Mouse (Mus musculus): ENCODE results near the gene Ccdc106. TPM values are rescaled to one million over a fixed set of nuclear protein-coding genes. Genes with fewer than 3 reads are reported as not detected.
"Not testable (repeated sequence)": the region's sequence is repeated elsewhere in the genome, so short reads cannot be mapped to it uniquely, and the experiment has no call there.

Ccdc106 gene
- polyA plus RNA-seq, 1 experiment from 2014 or later: 0.40 TPM

- Histone ChIP-seq H3K4me3 (ENCODE audit: low read depth, low read length) (peak overlapping the region; percentile 78), H3K4me1 (ENCODE audit: control insufficient read depth, low read depth, low read length) (peaks cover 32% of the 10 kb centered on the region), H3K27ac (ENCODE audit: low read length) (peak overlapping the region; percentile 99), H3K9me3 (replicated peaks; ENCODE audit: control insufficient read depth, low read length) (no peaks in the 10 kb centered on the region), H3K27me3 (ENCODE audit: control insufficient read depth, insufficient read depth, low read depth, low read length) (peaks cover 24% of the 10 kb centered on the region), H3K36me3 (ENCODE audit: control insufficient read depth, insufficient read depth) (no peaks in the 10 kb centered on the region; the same call in 1 of the 2 replicates), H3K4me2 (ENCODE audit: low read depth, low read length) (peak overlapping the region; percentile 98), H3K9ac (ENCODE audit: low read depth, low read length) (peak overlapping the region; percentile 94)
- under 1% methylated on average over 60 of the region's 60 CpGs for WGBS (ENCODE audit: insufficient replicate concordance)
- peak; percentile 86 for ATAC-seq (ENCODE audit: low read depth)
Measured at GRCm38 (mm10) chr7:5060944-5061773, 40.8 kb downstream of the Ccdc106 start.

- Histone ChIP-seq H3K9ac (ENCODE audit: low read depth, low read length) (peak within 1 kb of the TSS; percentile 94), H3K4me2 (ENCODE audit: low read depth, low read length) (peak within 1 kb of the TSS; percentile 98), H3K27ac (ENCODE audit: low read length) (peak within 1 kb of the TSS; percentile 99), H3K36me3 (ENCODE audit: control insufficient read depth, insufficient read depth) (peaks cover 7% of the 10 kb centered on the region; the same call in 1 of the 2 replicates), H3K4me3 (ENCODE audit: low read depth, low read length) (peak within 1 kb of the TSS; percentile 78), H3K9me3 (replicated peaks; ENCODE audit: control insufficient read depth, low read length) (no peaks in the 10 kb centered on the region), H3K27me3 (ENCODE audit: control insufficient read depth, insufficient read depth, low read depth, low read length) (peaks cover 17% of the 10 kb centered on the region), H3K4me1 (ENCODE audit: control insufficient read depth, low read depth, low read length) (peaks cover 39% of the 10 kb centered on the region)
- WGBS (ENCODE audit: insufficient replicate concordance): under 1% methylated on average over 64 of the region's 65 CpGs
- peak; percentile 77 for ATAC-seq (ENCODE audit: low read depth)
Measured at GRCm38 (mm10) chr7:5061774-5062359, 41.5 kb downstream of the Ccdc106 start, which contains the start of gene U2af2. Gene U2af2 (plus strand): TSS chr7:5062143.

GRCm38 (mm10) chr7:5062360-5063001 is 42.1 kb downstream of the Ccdc106 start:
- under 1% methylated on average over 50 of the region's 51 CpGs for WGBS (ENCODE audit: insufficient replicate concordance)
- peak overlapping the region; percentile 77 for H3K9ac ChIP-seq (ENCODE audit: low read depth, low read length)
- peaks cover 11% of the 10 kb centered on the region for H3K27me3 ChIP-seq (ENCODE audit: control insufficient read depth, insufficient read depth, low read depth, low read length)
- H3K4me3 ChIP-seq (ENCODE audit: low read depth, low read length): peak overlapping the region; percentile 78
- peak overlapping the region; percentile 99 for H3K27ac ChIP-seq (ENCODE audit: low read length)
- H3K4me1 ChIP-seq (ENCODE audit: control insufficient read depth, low read depth, low read length): peaks cover 43% of the 10 kb centered on the region
- peak overlapping the region; percentile 98 for H3K4me2 ChIP-seq (ENCODE audit: low read depth, low read length)
- peaks cover 7% of the 10 kb centered on the region for H3K36me3 ChIP-seq (ENCODE audit: control insufficient read depth, insufficient read depth)
- peak; percentile 57 for ATAC-seq (ENCODE audit: low read depth)
- no peaks in the 10 kb centered on the region for H3K9me3 ChIP-seq (replicated peaks; ENCODE audit: control insufficient read depth, low read length)

- no peak for ATAC-seq (ENCODE audit: low read depth)
- Histone ChIP-seq H3K36me3 (ENCODE audit: control insufficient read depth, insufficient read depth) (peaks cover 31% of the 10 kb centered on the region), H3K4me1 (ENCODE audit: control insufficient read depth, low read depth, low read length) (peaks cover 42% of the 10 kb centered on the region), H3K4me2 (ENCODE audit: low read depth, low read length) (no peak overlapping the region), H3K9ac (ENCODE audit: low read depth, low read length) (no peak overlapping the region), H3K4me3 (ENCODE audit: low read depth, low read length) (no peak overlapping the region), H3K9me3 (replicated peaks; ENCODE audit: control insufficient read depth, low read length) (no peaks in the 10 kb centered on the region), H3K27me3 (ENCODE audit: control insufficient read depth, insufficient read depth, low read depth, low read length) (no peaks in the 10 kb centered on the region), H3K27ac (ENCODE audit: low read length) (no peak overlapping the region)
- WGBS (ENCODE audit: insufficient replicate concordance): 80% methylated on average over 6 of the region's 6 CpGs
Measured at GRCm38 (mm10) chr7:5064886-5065285, 44.5 kb downstream of the Ccdc106 start.

- H3K27ac ChIP-seq (ENCODE audit: low read length): peak overlapping the region; percentile 82
- peaks cover 49% of the 10 kb centered on the region for H3K4me1 ChIP-seq (ENCODE audit: control insufficient read depth, low read depth, low read length)
- peak overlapping the region; percentile 46 for H3K4me2 ChIP-seq (ENCODE audit: low read depth, low read length)
- no peaks in the 10 kb centered on the region for H3K9me3 ChIP-seq (replicated peaks; ENCODE audit: control insufficient read depth, low read length)
- no peaks in the 10 kb centered on the region for H3K27me3 ChIP-seq (ENCODE audit: control insufficient read depth, insufficient read depth, low read depth, low read length)
- H3K9ac ChIP-seq (ENCODE audit: low read depth, low read length): peak overlapping the region; percentile 5; the same call in 1 of the 2 replicates
- ATAC-seq (ENCODE audit: low read depth): peak; percentile 78
- peaks cover 76% of the 10 kb centered on the region for H3K36me3 ChIP-seq (ENCODE audit: control insufficient read depth, insufficient read depth)
- WGBS (ENCODE audit: insufficient replicate concordance): 12% methylated on average over 1 of the region's 1 CpGs
- H3K4me3 ChIP-seq (ENCODE audit: low read depth, low read length): peak overlapping the region; percentile 24; the same call in 1 of the 2 replicates
Measured at GRCm38 (mm10) chr7:5073586-5073985, 53.2 kb downstream of the Ccdc106 start.

- Histone ChIP-seq H3K36me3 (ENCODE audit: control insufficient read depth, insufficient read depth) (peaks cover 63% of the 10 kb centered on the region), H3K27ac (ENCODE audit: low read length) (no peak overlapping the region), H3K4me1 (ENCODE audit: control insufficient read depth, low read depth, low read length) (peaks cover 51% of the 10 kb centered on the region), H3K9me3 (replicated peaks; ENCODE audit: control insufficient read depth, low read length) (no peaks in the 10 kb centered on the region), H3K4me3 (ENCODE audit: low read depth, low read length) (no peak overlapping the region), H3K4me2 (ENCODE audit: low read depth, low read length) (no peak overlapping the region), H3K9ac (ENCODE audit: low read depth, low read length) (no peak overlapping the region), H3K27me3 (ENCODE audit: control insufficient read depth, insufficient read depth, low read depth, low read length) (no peaks in the 10 kb centered on the region)
- WGBS (ENCODE audit: insufficient replicate concordance): 89% methylated on average over 5 of the region's 5 CpGs
- no peak for ATAC-seq (ENCODE audit: low read depth)
Measured at GRCm38 (mm10) chr7:5074984-5075383, 54.6 kb downstream of the Ccdc106 start.

- peak; percentile 16; the same call in 1 of the 2 replicates for ATAC-seq (ENCODE audit: low read depth)
Measured at GRCm38 (mm10) chr7:5076931-5077330, 56.6 kb downstream of the Ccdc106 start.

GRCm38 (mm10) chr7:5079365-5080009 is 59.1 kb downstream of the Ccdc106 start:
- Histone ChIP-seq H3K4me1 (ENCODE audit: control insufficient read depth, low read depth, low read length) (peaks cover 47% of the 10 kb centered on the region), H3K4me3 (ENCODE audit: low read depth, low read length) (peak overlapping the region; percentile 98), H3K27ac (ENCODE audit: low read length) (peak overlapping the region; percentile 95), H3K36me3 (ENCODE audit: control insufficient read depth, insufficient read depth) (peaks cover 41% of the 10 kb centered on the region), H3K9ac (ENCODE audit: low read depth, low read length) (peak overlapping the region; percentile 43), H3K4me2 (ENCODE audit: low read depth, low read length) (peak overlapping the region; percentile 68)
- not testable (repeated sequence) for H3K9me3 ChIP-seq (replicated peaks; ENCODE audit: control insufficient read depth, low read length); ATAC-seq (ENCODE audit: low read depth); H3K27me3 ChIP-seq (ENCODE audit: control insufficient read depth, insufficient read depth, low read depth, low read length)
- WGBS (ENCODE audit: insufficient replicate concordance): 36% methylated on average over 9 of the region's 13 CpGs

More at GRCm38 (mm10) chr7:5076931-5077330, 56.6 kb downstream of the Ccdc106 start:
- Histone ChIP-seq H3K9me3 (replicated peaks; ENCODE audit: control insufficient read depth, low read length) (no peaks in the 10 kb centered on the region), H3K27ac (ENCODE audit: low read length) (peak overlapping the region; percentile 63), H3K36me3 (ENCODE audit: control insufficient read depth, insufficient read depth) (peaks cover 46% of the 10 kb centered on the region), H3K4me1 (ENCODE audit: control insufficient read depth, low read depth, low read length) (peaks cover 55% of the 10 kb centered on the region), H3K27me3 (ENCODE audit: control insufficient read depth, insufficient read depth, low read depth, low read length) (no peaks in the 10 kb centered on the region), H3K4me3 (ENCODE audit: low read depth, low read length) (no peak overlapping the region), H3K9ac (ENCODE audit: low read depth, low read length) (no peak overlapping the region), H3K4me2 (ENCODE audit: low read depth, low read length) (no peak overlapping the region)
- 41% methylated on average over 2 of the region's 2 CpGs for WGBS (ENCODE audit: insufficient replicate concordance)
